Comparison of ENCODE assay signal across 17 mouse cellular contexts in the genomic region with DNA sequence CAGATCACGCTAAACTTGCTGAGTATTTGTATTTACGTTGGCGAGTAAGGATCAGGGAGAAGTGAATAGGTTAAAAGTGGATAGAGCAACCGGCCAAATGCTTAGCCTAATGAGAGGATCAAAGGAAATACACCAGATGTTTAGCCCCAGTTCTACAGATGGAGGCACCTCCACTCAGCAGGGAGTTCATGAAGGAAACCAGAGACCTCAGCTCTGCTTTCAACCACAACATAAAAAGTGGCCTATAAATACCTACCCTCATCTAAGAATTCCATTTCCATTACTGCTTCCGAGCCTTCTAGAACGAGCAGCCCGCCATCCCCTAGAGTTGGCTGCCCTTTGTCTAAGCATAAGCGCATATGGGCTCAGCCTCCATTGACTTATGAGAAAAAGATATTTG. TPM values are rescaled to one million over a fixed set of nuclear protein-coding genes. Genes with fewer than 3 reads are reported as not detected.
DNase-seq lines count a peak whose midpoint lies in the region; ATAC-seq lines count a peak whose summit lies in the region.
"Had no signal": no experiment of that assay in that cellular context is flagged by ENCODE, and none has a peak within 500 bp of the region (broad histone marks: within the 10 kb centered on the region; RNA-seq: fewer than 3 reads in every experiment).

No protein-coding gene starts in this region.

- 62% methylated on average over 8 of the region's 8 CpGs for WGBS in liver, embryonic 11.5 days
- 61% methylated on average over 8 of the region's 8 CpGs for WGBS in liver, embryonic 12.5 days (ENCODE audit: insufficient replicate concordance)
- WGBS in embryonic facial prominence, embryonic 15.5 days = 41% methylated on average over 8 of the region's 8 CpGs
- 51% methylated on average over 8 of the region's 8 CpGs for WGBS in intestine, embryonic 16.5 days

- no peak overlapping the region for H3K27ac ChIP-seq in liver, embryonic 11.5 days (ENCODE audit: low read depth, low read length)
- H3K27ac ChIP-seq in liver, embryonic 12.5 days = no peak overlapping the region
- 0 out of 2 replicates have a peak overlapping the region, but pooled peaks have one; percentile 48 for H3K27ac ChIP-seq in embryonic facial prominence, embryonic 15.5 days (replicated peaks)
- no peak overlapping the region for H3K27ac ChIP-seq in intestine, embryonic 16.5 days (ENCODE audit: low read length)
- H3K27ac ChIP-seq: heart, adult 2 months; hindbrain, embryonic 15.5 days had no signal

- DNase-seq in liver, embryonic 11.5 days (ENCODE audit: low spot score) = peak; percentile 6
- peak; percentile 22 for DNase-seq in embryo, embryonic 9.5 days (ENCODE audit: extremely low spot score)
- peak; percentile 51 for DNase-seq in mesoderm, embryonic 11.5 days (ENCODE audit: low read depth, low spot score)
- no peak for DNase-seq in layer of hippocampus, postnatal 25 days (ENCODE audit: extremely low spot score in 1 of 2, low spot score in 1 of 2)
- DNase-seq: adrenal gland, postnatal 36 days; cerebellum, adult 9-10 months; gastrocnemius, postnatal 10 days; heart, adult 2 months; heart, postnatal 10 days; kidney, adult 18-20 months; liver; midbrain, embryonic 14.5 days; right cerebral cortex, adult 18-20 months had no signal

- H3K27me3 ChIP-seq in liver, embryonic 11.5 days (replicated peaks; ENCODE audit: control insufficient read depth, insufficient read depth, low read length) = no peaks in the 10 kb centered on the region
- no peaks in the 10 kb centered on the region for H3K27me3 ChIP-seq in liver, embryonic 12.5 days (replicated peaks)
- H3K27me3 ChIP-seq in embryonic facial prominence, embryonic 15.5 days = no peaks in the 10 kb centered on the region
- H3K27me3 ChIP-seq in intestine, embryonic 16.5 days (replicated peaks; ENCODE audit: control insufficient read depth, insufficient read depth, low read length) = no peaks in the 10 kb centered on the region
- H3K27me3 ChIP-seq: hindbrain, embryonic 15.5 days had no signal

- no peak overlapping the region for H3K9ac ChIP-seq in liver, embryonic 11.5 days (ENCODE audit: low read depth, low read length)
- H3K9ac ChIP-seq in liver, embryonic 12.5 days = no peak overlapping the region
- H3K9ac ChIP-seq in embryonic facial prominence, embryonic 15.5 days = no peak overlapping the region
- H3K9ac ChIP-seq in intestine, embryonic 16.5 days (ENCODE audit: low read depth, low read length) = no peak overlapping the region
- H3K9ac ChIP-seq: hindbrain, embryonic 15.5 days had no signal

- H3K4me1 ChIP-seq in liver, embryonic 11.5 days (replicated peaks; ENCODE audit: control insufficient read depth, insufficient read depth, low read length) = peaks cover 8% of the 10 kb centered on the region
- H3K4me1 ChIP-seq in liver, embryonic 12.5 days = peaks cover 24% of the 10 kb centered on the region
- H3K4me1 ChIP-seq in embryonic facial prominence, embryonic 15.5 days = peaks cover 42% of the 10 kb centered on the region
- H3K4me1 ChIP-seq in intestine, embryonic 16.5 days (ENCODE audit: control insufficient read depth, insufficient read depth, low read length) = peaks cover 17% of the 10 kb centered on the region

- H3K4me2 ChIP-seq in liver, embryonic 11.5 days = no peak overlapping the region
- no peak overlapping the region for H3K4me2 ChIP-seq in liver, embryonic 12.5 days
- H3K4me2 ChIP-seq in embryonic facial prominence, embryonic 15.5 days (replicated peaks) = no peak overlapping the region
- no peak overlapping the region for H3K4me2 ChIP-seq in intestine, embryonic 16.5 days (ENCODE audit: low read depth, low read length)
- H3K4me2 ChIP-seq: hindbrain, embryonic 15.5 days had no signal

- no peaks in the 10 kb centered on the region for H3K9me3 ChIP-seq in liver, embryonic 11.5 days (ENCODE audit: control insufficient read depth, low read length)
- H3K9me3 ChIP-seq in liver, embryonic 12.5 days (replicated peaks) = no peaks in the 10 kb centered on the region
- H3K9me3 ChIP-seq in embryonic facial prominence, embryonic 15.5 days (replicated peaks) = no peaks in the 10 kb centered on the region
- no peaks in the 10 kb centered on the region for H3K9me3 ChIP-seq in intestine, embryonic 16.5 days (ENCODE audit: control insufficient read depth, low read length)
- H3K9me3 ChIP-seq: hindbrain, embryonic 15.5 days had no signal

- no peaks in the 10 kb centered on the region for H3K36me3 ChIP-seq in liver, embryonic 11.5 days (ENCODE audit: control insufficient read depth, insufficient read depth, low read length)
- no peaks in the 10 kb centered on the region for H3K36me3 ChIP-seq in liver, embryonic 12.5 days
- no peaks in the 10 kb centered on the region for H3K36me3 ChIP-seq in embryonic facial prominence, embryonic 15.5 days
- no peaks in the 10 kb centered on the region for H3K36me3 ChIP-seq in intestine, embryonic 16.5 days (ENCODE audit: control insufficient read depth, insufficient read depth, low read length)
- H3K36me3 ChIP-seq: hindbrain, embryonic 15.5 days had no signal

- no peak for ATAC-seq in liver, embryonic 11.5 days (replicated peaks; ENCODE audit: low FRiP score)
- ATAC-seq in liver, embryonic 12.5 days = no peak
- ATAC-seq in embryonic facial prominence, embryonic 15.5 days (ENCODE audit: insufficient number of reproducible peaks, low FRiP score, low TSS enrichment, low read depth) = no peak
- no peak for ATAC-seq in intestine, embryonic 16.5 days

- no peak overlapping the region for H3K4me3 ChIP-seq in liver, embryonic 11.5 days (ENCODE audit: low read depth, low read length)
- H3K4me3 ChIP-seq in liver, embryonic 12.5 days = no peak overlapping the region
- no peak overlapping the region for H3K4me3 ChIP-seq in embryonic facial prominence, embryonic 15.5 days (replicated peaks)
- no peak overlapping the region for H3K4me3 ChIP-seq in intestine, embryonic 16.5 days (ENCODE audit: low read length)
- H3K4me3 ChIP-seq: heart, adult 2 months; hindbrain, embryonic 15.5 days had no signal

RNA-seq across cellular contexts. Expression of a gene that starts 4.1 kb away (rescaled TPM):
- polyA plus RNA-seq in liver, embryonic 11.5 days (2014; fragmentation: Nextera tagmentation; extraction: Ambion mirVana) = 16.5 and 20.7 TPM in 2 replicates
- 5.9 and 6.8 TPM in 2 replicates for polyA plus RNA-seq in liver, embryonic 12.5 days (2016; fragmentation: Nextera tagmentation; extraction: Ambion mirVana)
- polyA plus RNA-seq in embryonic facial prominence, embryonic 15.5 days (2015; fragmentation: Nextera tagmentation; extraction: Ambion mirVana) = 47.3 and 48.6 TPM in 2 replicates
- total RNA-seq in layer of hippocampus, postnatal 25 days (2021) = under 1 TPM; 0.32 to 0.49 TPM
- 12.7 and 13.1 TPM in 2 replicates for polyA plus RNA-seq in intestine, embryonic 16.5 days (2015; fragmentation: Nextera tagmentation; extraction: Ambion mirVana)

Comparison
In these comparisons a context has a peak if more than half of its experiments do, and no peak if none do; other contexts are left out.
1. DNase-seq: peak in liver, embryonic 11.5 days (single experiment), embryo, embryonic 9.5 days (single experiment) and mesoderm, embryonic 11.5 days (single experiment); none in layer of hippocampus, postnatal 25 days (0 of 2).